Comparison of ENCODE assay signal across 7 mouse cellular contexts in the genomic region with DNA sequence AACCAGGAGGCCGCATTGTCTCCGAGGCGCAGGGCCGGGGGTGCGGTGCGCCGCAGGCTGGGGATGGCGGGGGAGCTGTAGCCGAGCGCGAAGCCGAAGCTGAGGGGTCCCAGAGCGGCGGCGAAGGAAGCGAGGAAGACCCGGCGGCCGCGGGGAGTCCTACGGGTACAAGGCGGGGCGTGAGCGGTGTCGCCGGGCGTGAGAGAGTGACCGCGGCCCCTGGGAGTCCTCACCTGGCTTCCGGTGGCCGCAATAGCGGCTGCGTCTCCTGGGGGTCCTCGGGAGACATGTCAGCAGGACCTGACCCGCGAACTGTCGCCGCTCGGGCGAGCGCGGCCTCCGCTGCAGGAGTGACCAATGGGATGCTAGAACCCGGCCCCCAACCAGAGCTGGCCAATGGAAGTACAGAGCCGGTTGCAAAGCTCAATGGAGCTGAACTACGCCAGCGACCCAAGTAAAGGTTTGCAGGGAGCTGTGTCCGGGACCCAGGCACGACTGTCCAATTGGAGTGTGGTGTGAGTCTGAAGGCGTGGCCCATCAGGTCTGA. TPM values are rescaled to one million over a fixed set of nuclear protein-coding genes. Genes with fewer than 3 reads are reported as not detected.
A peak's percentile ranks its signal among the peaks of the same experiment; 100 is the strongest.
DNase-seq lines count a peak whose midpoint lies in the region; ATAC-seq lines count a peak whose summit lies in the region.

A gene (minus strand): TSS at position 359 of the 547 bp plus-strand sequence.

- H3K9ac ChIP-seq in embryonic facial prominence, embryonic 12.5 days: peak within 1 kb of the TSS; percentile 80
- peak within 1 kb of the TSS; percentile 77 for H3K9ac ChIP-seq in limb, embryonic 11.5 days (ENCODE audit: low read length)
- peak within 1 kb of the TSS; percentile 88 for H3K9ac ChIP-seq in midbrain, embryonic 14.5 days (replicated peaks; ENCODE audit: low read length)

- WGBS in embryonic facial prominence, embryonic 12.5 days: under 1% methylated on average over 50 of the region's 50 CpGs
- WGBS in limb, embryonic 11.5 days: under 1% methylated on average over 50 of the region's 50 CpGs
- under 1% methylated on average over 50 of the region's 50 CpGs for WGBS in midbrain, embryonic 14.5 days

- peak within 1 kb of the TSS; percentile 18; the same call in 1 of the 2 replicates for H3K27ac ChIP-seq in embryonic facial prominence, embryonic 12.5 days
- no peak within 1 kb of the TSS for H3K27ac ChIP-seq in limb, embryonic 11.5 days (replicated peaks; ENCODE audit: low read depth, low read length)
- peak within 1 kb of the TSS; percentile 70 for H3K27ac ChIP-seq in midbrain, embryonic 14.5 days (replicated peaks; ENCODE audit: low read depth, low read length)

- peak within 1 kb of the TSS; percentile 80 for H3K4me3 ChIP-seq in embryonic facial prominence, embryonic 12.5 days
- H3K4me3 ChIP-seq in limb, embryonic 11.5 days (ENCODE audit: low read depth, low read length): peak within 1 kb of the TSS; percentile 82
- H3K4me3 ChIP-seq in midbrain, embryonic 14.5 days (replicated peaks; ENCODE audit: low read depth, low read length): peak within 1 kb of the TSS; percentile 80

- H3K27me3 ChIP-seq in embryonic facial prominence, embryonic 12.5 days: no peaks in the 10 kb centered on the region
- H3K27me3 ChIP-seq in limb, embryonic 11.5 days (ENCODE audit: control insufficient read depth, insufficient read depth, low read length): no peaks in the 10 kb centered on the region
- no peaks in the 10 kb centered on the region for H3K27me3 ChIP-seq in midbrain, embryonic 14.5 days (ENCODE audit: control insufficient read depth, insufficient read depth, low read length)

- H3K4me1 ChIP-seq in embryonic facial prominence, embryonic 12.5 days: peaks cover 12% of the 10 kb centered on the region
- peaks cover 10% of the 10 kb centered on the region; the same call in 1 of the 2 replicates for H3K4me1 ChIP-seq in limb, embryonic 11.5 days (ENCODE audit: control insufficient read depth, insufficient read depth, low read length)
- peaks cover 19% of the 10 kb centered on the region for H3K4me1 ChIP-seq in midbrain, embryonic 14.5 days (ENCODE audit: control insufficient read depth, insufficient read depth, low read length)

- peak; percentile 97 for ATAC-seq in embryonic facial prominence, embryonic 12.5 days (ENCODE audit: insufficient number of reproducible peaks, insufficient read depth, low FRiP score, low TSS enrichment)
- ATAC-seq in limb, embryonic 11.5 days (ENCODE audit: insufficient number of reproducible peaks, low FRiP score, low TSS enrichment, low read depth): peak; percentile 95
- peak; percentile 97 for ATAC-seq in midbrain, embryonic 14.5 days (ENCODE audit: low FRiP score, low TSS enrichment)

- peak; percentile 92 for DNase-seq in adrenal gland, postnatal 25 days
- DNase-seq in heart, adult 11 months: peak; percentile 100
- DNase-seq in kidney, adult 18-20 months: peak; percentile 90
- peak; percentile 93 for DNase-seq in limb, embryonic 11.5 days (ENCODE audit: low spot score)
- peak; percentile 94 for DNase-seq in midbrain, embryonic 14.5 days
- DNase-seq in spleen, adult 18-20 months: peak; percentile 77 to 79

- H3K4me2 ChIP-seq in embryonic facial prominence, embryonic 12.5 days (replicated peaks): peak within 1 kb of the TSS; percentile 100
- peak within 1 kb of the TSS; percentile 99 for H3K4me2 ChIP-seq in limb, embryonic 11.5 days (ENCODE audit: low read depth, severe bottlenecking)
- H3K4me2 ChIP-seq in midbrain, embryonic 14.5 days (ENCODE audit: low read length): peak within 1 kb of the TSS; percentile 76

- no peaks in the 10 kb centered on the region for H3K36me3 ChIP-seq in embryonic facial prominence, embryonic 12.5 days
- no peaks in the 10 kb centered on the region for H3K36me3 ChIP-seq in limb, embryonic 11.5 days (ENCODE audit: control insufficient read depth, insufficient read depth, low read length)
- peaks cover under 1% of the 10 kb centered on the region; the same call in 1 of the 2 replicates for H3K36me3 ChIP-seq in midbrain, embryonic 14.5 days (ENCODE audit: control insufficient read depth, insufficient read depth, low read length)

- no peaks in the 10 kb centered on the region for H3K9me3 ChIP-seq in embryonic facial prominence, embryonic 12.5 days
- no peaks in the 10 kb centered on the region for H3K9me3 ChIP-seq in limb, embryonic 11.5 days (ENCODE audit: control insufficient read depth, low read length)
- no peaks in the 10 kb centered on the region for H3K9me3 ChIP-seq in midbrain, embryonic 14.5 days (ENCODE audit: control insufficient read depth, low read length)

RNA-seq across cellular contexts. Expression of the gene that starts here (rescaled TPM):
- total RNA-seq in adrenal gland, postnatal 25 days (2021): 15.0 and 24.4 TPM in 2 replicates
- 24.3 and 25.5 TPM in 2 replicates for polyA plus RNA-seq in embryonic facial prominence, embryonic 12.5 days (2016; fragmentation: Nextera tagmentation; extraction: Ambion mirVana)
- polyA plus RNA-seq in limb, embryonic 11.5 days (2014; fragmentation: Nextera tagmentation; extraction: Ambion mirVana): 10.9 and 14.2 TPM in 2 replicates
- 16.0 and 18.2 TPM in 2 replicates for polyA plus RNA-seq in midbrain, embryonic 14.5 days (2014; fragmentation: Nextera tagmentation; extraction: Ambion mirVana)
